Mouse (Mus musculus) embryonic facial prominence, embryonic 10.5 days (tissue): ENCODE measurements around the gene Gm49387. TPM values are rescaled to one million over a fixed set of nuclear protein-coding genes. Genes with fewer than 3 reads are reported as not detected.
"Not testable (repeated sequence)": the region's sequence is repeated elsewhere in the genome, so short reads cannot be mapped to it uniquely, and the experiment has no call there.

Experiments used
- DNase-seq: peaks from one replicate; pipeline ENCODE4 v3.0.0-alpha.2; 2017; ENCODE audit warnings: low spot score
- H3K27ac ChIP-seq: fragments of 300-500 bp; sonication (generic); replicated peaks from 2 replicates; pipeline ENCODE4 v1.5.1; 2016; ENCODE audit warnings: mild to moderate bottlenecking
- H3K27me3 ChIP-seq: fragments of 300-500 bp; sonication (generic); replicated peaks from 2 replicates; pipeline ENCODE4 v1.6.1; 2016; ENCODE audit warnings: low read depth, mild to moderate bottlenecking; ENCODE audit not compliant: poor library complexity, severe bottlenecking
- H3K36me3 ChIP-seq: fragments of 300-500 bp; sonication (generic); replicated peaks from 2 replicates; pipeline ENCODE4 v1.6.1; 2016; ENCODE audit warnings: mild to moderate bottlenecking, moderate library complexity
- H3K4me1 ChIP-seq: fragments of 300-500 bp; sonication (generic); 2 replicates; pipeline ENCODE4 v1.6.1; 2016
- H3K4me3 ChIP-seq: fragments of 300-500 bp; sonication (generic); 2 replicates; pipeline ENCODE4 v1.5.1; 2016; ENCODE audit warnings: mild to moderate bottlenecking, moderate library complexity
- H3K9me3 ChIP-seq: fragments of 300-500 bp; sonication (generic); 2 replicates; pipeline ENCODE4 v1.6.1; 2016; ENCODE audit warnings: mild to moderate bottlenecking
- WGBS: fragments of 180-500 bp; shearing (Covaris S2); methylation state at CpG from one replicate; pipeline ENCODE4 v1.1.7; 2016; 5-methylcytosine and 5-hydroxymethylcytosine counted together
- polyA plus RNA-seq: library from polyadenylated mRNA; unstranded; fragments of >200 nt; fragmentation: Nextera tagmentation; extraction: Ambion mirVana; gene quantifications from 2 replicates; pipeline ENCODE4 v1.2.1, GENCODE M21; 2016

Gm49387 gene
- polyA plus RNA-seq, 1 experiment from 2014 or later: 0.39 TPM

GRCm38 (mm10) chr14:31605514-31605913 is 35.2 kb downstream of the Gm49387 start:
- DNase-seq: no peak
- no peaks in the 10 kb centered on the region for H3K36me3 ChIP-seq
- H3K4me1 ChIP-seq: no peaks in the 10 kb centered on the region
- no peak overlapping the region for H3K4me3 ChIP-seq
- no peaks in the 10 kb centered on the region for H3K9me3 ChIP-seq
- no peaks in the 10 kb centered on the region for H3K27me3 ChIP-seq
- no peak overlapping the region for H3K27ac ChIP-seq
- WGBS: 56% methylated on average over 6 of the region's 6 CpGs

GRCm38 (mm10) chr14:31604916-31605315 is 35.8 kb downstream of the Gm49387 start:
- no peak overlapping the region for H3K4me3 ChIP-seq
- DNase-seq: no peak
- no peak overlapping the region for H3K27ac ChIP-seq
- H3K36me3 ChIP-seq: no peaks in the 10 kb centered on the region
- H3K4me1 ChIP-seq: no peaks in the 10 kb centered on the region
- H3K9me3 ChIP-seq: no peaks in the 10 kb centered on the region
- WGBS: 77% methylated on average over 5 of the region's 5 CpGs
- no peaks in the 10 kb centered on the region for H3K27me3 ChIP-seq

GRCm38 (mm10) chr14:31602616-31602979 is 38.1 kb downstream of the Gm49387 start:
- DNase-seq, H3K27ac ChIP-seq, H3K4me3 ChIP-seq, H3K27me3 ChIP-seq, H3K36me3 ChIP-seq, H3K4me1 ChIP-seq, H3K9me3 ChIP-seq: not testable (repeated sequence)
- WGBS: 86% methylated on average over 6 of the region's 6 CpGs

- H3K4me1 ChIP-seq: no peaks in the 10 kb centered on the region
- H3K9me3 ChIP-seq: no peaks in the 10 kb centered on the region
- DNase-seq: no peak
- no peak overlapping the region for H3K4me3 ChIP-seq
- no peaks in the 10 kb centered on the region for H3K27me3 ChIP-seq
- no peak overlapping the region for H3K27ac ChIP-seq
- H3K36me3 ChIP-seq: no peaks in the 10 kb centered on the region
- WGBS: 93% methylated on average over 14 of the region's 14 CpGs
Measured at GRCm38 (mm10) chr14:31601908-31602615, 38.6 kb downstream of the Gm49387 start.

GRCm38 (mm10) chr14:31597446-31597845 is 43.2 kb downstream of the Gm49387 start:
- no peaks in the 10 kb centered on the region for H3K27me3 ChIP-seq
- H3K4me1 ChIP-seq: no peaks in the 10 kb centered on the region
- DNase-seq: no peak
- whole genome bisulfite sequencing: 91% methylated on average over 4 of the region's 4 CpGs
- H3K4me3 ChIP-seq: no peak overlapping the region
- no peaks in the 10 kb centered on the region for H3K9me3 ChIP-seq
- H3K36me3 ChIP-seq: no peaks in the 10 kb centered on the region
- H3K27ac ChIP-seq: no peak overlapping the region

GRCm38 (mm10) chr14:31596408-31596807 is 44.3 kb downstream of the Gm49387 start:
- no peak overlapping the region for H3K4me3 ChIP-seq
- no peaks in the 10 kb centered on the region for H3K4me1 ChIP-seq
- no peaks in the 10 kb centered on the region for H3K27me3 ChIP-seq
- H3K9me3 ChIP-seq: no peaks in the 10 kb centered on the region
- no peaks in the 10 kb centered on the region for H3K36me3 ChIP-seq
- H3K27ac ChIP-seq: no peak overlapping the region
- no peak for DNase-seq
- WGBS: 83% methylated on average over 7 of the region's 7 CpGs

- Histone ChIP-seq H3K36me3 (no peaks in the 10 kb centered on the region), H3K27me3 (no peaks in the 10 kb centered on the region), H3K4me3 (no peak overlapping the region), H3K4me1 (no peaks in the 10 kb centered on the region), H3K9me3 (no peaks in the 10 kb centered on the region), H3K27ac (no peak overlapping the region)
- no peak for DNase-seq
- 78% methylated on average over 3 of the region's 3 CpGs for WGBS
Measured at GRCm38 (mm10) chr14:31594693-31595092, 46.0 kb downstream of the Gm49387 start.

- H3K27me3 ChIP-seq: no peaks in the 10 kb centered on the region
- DNase-seq: no peak
- no peaks in the 10 kb centered on the region for H3K36me3 ChIP-seq
- H3K4me1 ChIP-seq: no peaks in the 10 kb centered on the region
- no peaks in the 10 kb centered on the region for H3K9me3 ChIP-seq
- 86% methylated on average over 2 of the region's 2 CpGs for WGBS
- no peak overlapping the region for H3K4me3 ChIP-seq
- no peak overlapping the region for H3K27ac ChIP-seq
Measured at GRCm38 (mm10) chr14:31593036-31593435, 47.6 kb downstream of the Gm49387 start.

GRCm38 (mm10) chr14:31591243-31591642 is 49.4 kb downstream of the Gm49387 start, which contains the start of gene Colq:
Gene Colq (minus strand): TSS chr14:31591343.
- WGBS: 89% methylated on average over 3 of the region's 3 CpGs
- H3K4me3 ChIP-seq: no peak within 1 kb of the TSS
- no peaks in the 10 kb centered on the region for H3K4me1 ChIP-seq
- H3K27ac ChIP-seq: no peak within 1 kb of the TSS
- no peaks in the 10 kb centered on the region for H3K27me3 ChIP-seq
- H3K36me3 ChIP-seq: no peaks in the 10 kb centered on the region
- DNase-seq: no peak
- H3K9me3 ChIP-seq: no peaks in the 10 kb centered on the region

- Histone ChIP-seq H3K27me3 (no peaks in the 10 kb centered on the region), H3K4me1 (no peaks in the 10 kb centered on the region), H3K9me3 (no peaks in the 10 kb centered on the region), H3K27ac (no peak overlapping the region), H3K36me3 (no peaks in the 10 kb centered on the region), H3K4me3 (no peak overlapping the region)
- DNase-seq: no peak
- 86% methylated on average over 8 of the region's 8 CpGs for WGBS
Measured at GRCm38 (mm10) chr14:31586451-31586850, 54.2 kb downstream of the Gm49387 start.

- WGBS: 89% methylated on average over 9 of the region's 9 CpGs
- Histone ChIP-seq H3K27me3 (no peaks in the 10 kb centered on the region), H3K4me1 (peaks cover 5% of the 10 kb centered on the region), H3K4me3 (no peak overlapping the region), H3K27ac (no peak overlapping the region), H3K36me3 (no peaks in the 10 kb centered on the region), H3K9me3 (no peaks in the 10 kb centered on the region)
- no peak for DNase-seq
Measured at GRCm38 (mm10) chr14:31583082-31583481, 57.6 kb downstream of the Gm49387 start.

GRCm38 (mm10) chr14:31577966-31578735 is 62.5 kb downstream of the Gm49387 start:
- Histone ChIP-seq H3K27me3 (no peaks in the 10 kb centered on the region), H3K9me3 (no peaks in the 10 kb centered on the region), H3K4me3 (no peak overlapping the region), H3K4me1 (peaks cover 35% of the 10 kb centered on the region), H3K36me3 (no peaks in the 10 kb centered on the region), H3K27ac (no peak overlapping the region)
- DNase-seq: no peak
- 68% methylated on average over 9 of the region's 9 CpGs for WGBS
